Mouse (Mus musculus) brain, embryonic 14.5 days (tissue): Measurements from ENCODE around the gene Lipc.

Source experiments
- CTCF ChIP-seq: fragments of 200-500 bp; IDR thresholded peaks from 2 replicates; pipeline ENCODE4 v1.5.1; 2012; ENCODE audit warnings: inconsistent platforms, mild to moderate bottlenecking, moderate library complexity, borderline replicate concordance; ENCODE audit not compliant: insufficient read depth, insufficient read length; ENCODE audit errors: extremely low read depth
- POLR2A ChIP-seq: fragments of 200-500 bp; IDR thresholded peaks from 2 replicates; pipeline ENCODE4 v1.6.1; 2012; ENCODE audit warnings: mild to moderate bottlenecking, inconsistent platforms, borderline replicate concordance; ENCODE audit not compliant: poor library complexity, insufficient read depth, insufficient read length, severe bottlenecking; ENCODE audit errors: extremely low read depth

GRCm38 (mm10) chr9:70915356-70915685, 36.7 kb downstream of the Lipc start:
- TF ChIP-seq CTCF (no peak), POLR2A (no peak)
